Mouse (Mus musculus) olfactory bulb, adult 2 months (tissue): ENCODE measurements at regions not wholly inside any gene's neighbourhood (a gene's known extent, or its start where the extent isn't known, plus 50 kb on each side); places are given as distances from the start of the nearest gene placed in this dataset.

Experiments
- H3K27ac ChIP-seq: fragments of 200-500 bp; 2 replicates; pipeline ENCODE4 v1.5.1; 2012; ENCODE audit warnings: low read depth, low read length; ENCODE audit not compliant: insufficient read depth
- H3K4me1 ChIP-seq: fragments of 200-500 bp; 2 replicates; pipeline ENCODE4 v1.6.1; 2012; ENCODE audit warnings: low read length; ENCODE audit not compliant: control insufficient read depth, insufficient read depth
- H3K4me3 ChIP-seq: fragments of 200-500 bp; 2 replicates; pipeline ENCODE4 v1.5.1; 2012; ENCODE audit warnings: mild to moderate bottlenecking, low read depth, low read length, moderate library complexity; ENCODE audit not compliant: insufficient read depth
- CTCF ChIP-seq: fragments of 200-500 bp; IDR thresholded peaks from 2 replicates; pipeline ENCODE4 v1.5.1; 2012; ENCODE audit warnings: low read depth, mild to moderate bottlenecking, low read length, moderate library complexity; ENCODE audit not compliant: insufficient read depth
- POLR2A ChIP-seq: fragments of 200-500 bp; IDR thresholded peaks from 2 replicates; pipeline ENCODE4 v1.6.1; 2012; ENCODE audit warnings: mild to moderate bottlenecking, low read depth, low read length, moderate library complexity; ENCODE audit not compliant: insufficient read depth
- WGBS: fragments of 180-500 bp; shearing (Covaris S2); methylation state at CpG from one replicate; pipeline ENCODE4 v1.1.7; 2018; 5-methylcytosine and 5-hydroxymethylcytosine counted together

DNA sequence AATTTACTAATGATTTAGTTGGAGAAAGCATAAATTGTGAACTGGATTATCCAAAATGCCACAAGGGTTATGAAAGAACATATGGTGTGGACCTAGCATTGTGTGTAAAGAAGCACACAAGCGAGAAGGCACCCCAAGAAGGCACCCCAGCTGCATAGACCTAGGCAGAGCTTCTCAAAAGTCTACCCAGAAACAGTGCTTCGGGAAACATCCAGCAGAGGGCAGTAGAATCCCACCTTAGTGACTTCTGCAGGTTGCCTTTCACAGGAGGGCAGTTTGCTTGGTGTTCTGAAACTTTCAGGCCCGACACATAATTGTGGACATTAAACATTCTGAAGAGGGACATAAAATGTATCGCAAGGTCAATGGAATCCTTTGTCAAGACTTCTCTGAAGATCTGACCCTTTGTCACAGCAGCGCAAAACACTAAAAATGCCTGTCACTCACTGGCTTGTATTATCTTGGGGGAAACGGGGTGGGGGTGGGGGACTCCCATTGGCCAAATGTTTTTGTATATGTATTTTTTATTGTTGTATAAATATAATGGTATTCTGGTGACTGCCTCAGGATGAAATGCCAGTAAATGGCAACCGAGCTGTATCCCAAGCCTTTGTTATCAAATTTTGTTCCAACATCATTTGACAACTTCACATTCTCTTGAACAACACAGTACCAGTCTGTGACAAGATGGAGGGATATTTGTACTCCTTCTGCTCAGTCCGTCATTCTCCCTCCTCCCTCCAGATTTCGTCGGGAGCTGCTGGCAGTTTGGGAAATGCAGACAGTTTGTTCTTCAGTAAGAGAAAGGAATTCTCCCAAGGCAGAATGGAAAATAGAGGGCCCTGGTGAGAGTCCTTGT is 156.4 kb upstream of the Frg1 start:
- 0 out of 2 replicates have a peak, but pooled peaks have one; percentile 13 for TF ChIP-seq CTCF
- TF ChIP-seq POLR2A = no peak
- Histone ChIP-seq H3K27ac (peak overlapping the region; percentile 64; the same call in 1 of the 2 replicates), H3K4me3 (no peak overlapping the region), H3K4me1 (peaks cover 5% of the 10 kb centered on the region; the same call in 1 of the 2 replicates)
- 43% methylated on average over 10 of the region's 10 CpGs for WGBS

DNA sequence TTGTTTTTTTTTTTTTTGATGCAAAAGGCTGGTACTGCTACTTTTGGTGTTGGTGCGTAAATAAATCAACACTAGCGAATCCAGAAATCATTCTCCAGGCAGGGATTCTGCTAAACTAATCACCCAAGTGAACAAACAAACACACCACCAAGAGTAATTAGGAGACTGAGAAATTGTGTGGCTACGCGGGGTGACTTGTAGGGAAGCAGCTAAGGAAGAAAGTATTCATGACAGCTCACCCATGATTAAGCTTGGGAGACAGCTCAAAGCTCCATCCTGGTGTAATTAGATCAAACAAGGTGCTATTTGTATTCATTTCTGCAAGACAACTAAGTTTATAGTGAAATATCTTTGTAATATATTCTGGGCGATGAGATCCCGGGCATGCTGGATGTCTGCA is 153.7 kb upstream of the Frg1 start:
- Histone ChIP-seq H3K4me3 (no peak overlapping the region), H3K4me1 (peaks cover 5% of the 10 kb centered on the region; the same call in 1 of the 2 replicates), H3K27ac (no peak overlapping the region)
- no peak for TF ChIP-seq CTCF
- TF ChIP-seq POLR2A = no peak
- WGBS = 71% methylated on average over 6 of the region's 6 CpGs

DNA sequence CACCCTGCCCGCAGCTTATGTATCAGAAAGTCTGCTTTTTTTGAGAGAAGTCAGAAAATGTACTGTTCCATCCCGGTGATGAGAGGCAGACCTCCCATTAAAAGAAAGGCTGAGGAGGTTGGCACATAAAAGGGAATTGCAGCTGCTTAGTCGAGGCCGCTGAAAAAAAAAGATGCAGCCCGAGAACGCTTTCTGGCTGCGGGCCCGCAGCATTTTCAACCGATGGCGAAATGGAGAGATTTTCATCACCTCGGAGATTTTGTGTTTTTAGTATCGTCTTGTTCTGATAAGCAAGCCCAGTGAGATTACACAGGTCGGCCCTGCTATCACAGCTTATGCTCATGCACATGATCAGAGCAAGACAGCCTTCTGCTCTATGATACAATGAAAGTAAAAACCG is 145.1 kb upstream of the Frg1 start:
- Histone ChIP-seq H3K27ac (no peak overlapping the region), H3K4me1 (no peaks in the 10 kb centered on the region), H3K4me3 (no peak overlapping the region; the same call in 1 of the 2 replicates)
- no peak for TF ChIP-seq POLR2A
- no peak for TF ChIP-seq CTCF
- 40% methylated on average over 14 of the region's 14 CpGs for WGBS

GRCm38 (mm10) chr8:41556819-41557218 is 139.9 kb upstream of the Frg1 start:
- Histone ChIP-seq H3K4me1 (no peaks in the 10 kb centered on the region), H3K27ac (no peak overlapping the region), H3K4me3 (no peak overlapping the region)
- no peak for TF ChIP-seq POLR2A
- no peak for TF ChIP-seq CTCF
- 27% methylated on average over 3 of the region's 3 CpGs for WGBS

- H3K4me3 ChIP-seq = no peak overlapping the region
- WGBS = 83% methylated on average over 8 of the region's 8 CpGs
- no peak for TF ChIP-seq POLR2A
- no peak for TF ChIP-seq CTCF
- 0 out of 2 replicates have a peak, but pooled peaks cover 2% of the 10 kb centered on the region for H3K4me1 ChIP-seq
- no peak overlapping the region for H3K27ac ChIP-seq
Measured at GRCm38 (mm10) chr8:41552747-41553534, 136.1 kb upstream of the Frg1 start.

- Histone ChIP-seq H3K4me1 (0 out of 2 replicates have a peak, but pooled peaks cover 2% of the 10 kb centered on the region), H3K4me3 (no peak overlapping the region), H3K27ac (no peak overlapping the region)
- TF ChIP-seq POLR2A (no peak), CTCF (no peak)
- 92% methylated on average over 15 of the region's 15 CpGs for WGBS
Measured at GRCm38 (mm10) chr8:41551925-41552414, 135.1 kb upstream of the Frg1 start.

GRCm38 (mm10) chr8:41550095-41550420 is 133.2 kb upstream of the Frg1 start:
- Histone ChIP-seq H3K4me3 (no peak overlapping the region), H3K27ac (no peak overlapping the region), H3K4me1 (0 out of 2 replicates have a peak, but pooled peaks cover 2% of the 10 kb centered on the region)
- 60% methylated on average over 2 of the region's 2 CpGs for WGBS
- TF ChIP-seq POLR2A = no peak
- TF ChIP-seq CTCF = no peak

GRCm38 (mm10) chr8:41549220-41550094 is 132.6 kb upstream of the Frg1 start:
- Histone ChIP-seq H3K27ac (no peak overlapping the region), H3K4me1 (0 out of 2 replicates have a peak, but pooled peaks cover 2% of the 10 kb centered on the region), H3K4me3 (no peak overlapping the region)
- WGBS = 64% methylated on average over 25 of the region's 25 CpGs
- TF ChIP-seq CTCF (no peak), POLR2A (no peak)
